ENCODE assay signal across 24 mouse cellular contexts in genomic region chr8:72336273-72336672, GRCm38 (mm10). TPM values are rescaled to one million over a fixed set of nuclear protein-coding genes. Genes with fewer than 3 reads are reported as not detected.
A peak's percentile ranks its signal among the peaks of the same experiment; 100 is the strongest.
DNase-seq lines count a peak whose midpoint lies in the region; TF ChIP-seq lines count a peak whose summit lies in the region.
"Had no signal": no experiment of that assay in that cellular context is flagged by ENCODE, and none has a peak within 500 bp of the region (broad histone marks: within the 10 kb centered on the region; RNA-seq: fewer than 3 reads in every experiment).

No protein-coding gene starts in this region.

- TF ChIP-seq POLR2A in kidney, adult 2 months (IDR thresholded peaks at IDR 0.05; ENCODE audit: low read depth, low read length), result no peak

- WGBS in kidney, adult 2 months, result 58% methylated on average over 2 of the region's 2 CpGs

- no peak overlapping the region for H3K9ac ChIP-seq in ES-E14 (ENCODE audit: insufficient read depth, low read depth, low read length, poor library complexity, severe bottlenecking)
- H3K9ac ChIP-seq: embryonic facial prominence, embryonic 15.5 days; forebrain, embryonic 12.5 days; forebrain, postnatal 0 days; heart, embryonic 12.5 days; hindbrain, embryonic 15.5 days; limb, embryonic 13.5 days; midbrain, embryonic 13.5 days; neural tube, embryonic 13.5 days had no signal

- no peak for TF ChIP-seq CTCF in kidney, adult 2 months (conservative IDR thresholded peaks at IDR 0.05; ENCODE audit: insufficient read depth, insufficient read length, low read depth, low read length)
- TF ChIP-seq CTCF in layer of hippocampus, adult 2 months (conservative IDR thresholded peaks at IDR 0.05), result no peak

- H3K4me3 ChIP-seq in kidney, adult 2 months (ENCODE audit: insufficient read depth, low read depth, low read length), result no peak overlapping the region
- H3K4me3 ChIP-seq in layer of hippocampus, adult 2 months, result no peak overlapping the region
- H3K4me3 ChIP-seq in ES-E14 (ENCODE audit: insufficient read depth in 1 of 2, low read depth in 1 of 2, low read length in 2 of 2, poor library complexity in 1 of 2, severe bottlenecking in 1 of 2), result no peak overlapping the region
- H3K4me3 ChIP-seq: embryonic facial prominence, embryonic 10.5 days; embryonic facial prominence, embryonic 15.5 days; forebrain, embryonic 12.5 days; heart, embryonic 12.5 days; hindbrain, embryonic 10.5 days; hindbrain, embryonic 15.5 days; limb, embryonic 13.5 days; midbrain, embryonic 13.5 days; neural tube, embryonic 13.5 days had no signal

- H3K4me1 ChIP-seq in kidney, adult 2 months (ENCODE audit: control insufficient read depth, insufficient read depth, low read length), result peaks cover 7% of the 10 kb centered on the region; the same call in 1 of the 2 replicates
- peaks cover 24 to 34% of the 10 kb centered on the region in 2 experiments for H3K4me1 ChIP-seq in ES-E14 (ENCODE audit: control insufficient read depth in 2 of 2, insufficient read depth in 2 of 2, low read length in 2 of 2, poor library complexity in 1 of 2)
- H3K4me1 ChIP-seq: embryonic facial prominence, embryonic 15.5 days; forebrain, embryonic 12.5 days; hindbrain, embryonic 15.5 days; limb, embryonic 13.5 days; midbrain, embryonic 13.5 days; neural tube, embryonic 13.5 days had no signal

- H3K9me3 ChIP-seq in ES-E14 (ENCODE audit: control insufficient read depth, insufficient read depth, low read depth, low read length), result no peaks in the 10 kb centered on the region
- H3K9me3 ChIP-seq: embryonic facial prominence, embryonic 10.5 days; embryonic facial prominence, embryonic 15.5 days; forebrain, embryonic 12.5 days; heart, embryonic 12.5 days; hindbrain, embryonic 10.5 days; hindbrain, embryonic 15.5 days; limb, embryonic 13.5 days; midbrain, embryonic 13.5 days; neural tube, embryonic 13.5 days had no signal

- H3K36me3 ChIP-seq in kidney, adult 2 months (ENCODE audit: control insufficient read depth, insufficient read depth, low read length), result peaks cover 1% of the 10 kb centered on the region; the same call in 1 of the 2 replicates
- peaks cover 4% of the 10 kb centered on the region; the same call in 1 of the 2 replicates for H3K36me3 ChIP-seq in ES-E14 (ENCODE audit: control insufficient read depth, insufficient read depth, low read length, poor library complexity, severe bottlenecking)

- H3K27me3 ChIP-seq in kidney, adult 2 months (replicated peaks; ENCODE audit: control insufficient read depth, insufficient read depth, low read length), result no peaks in the 10 kb centered on the region
- H3K27me3 ChIP-seq: embryonic facial prominence, embryonic 15.5 days; forebrain, embryonic 12.5 days; heart, embryonic 12.5 days; hindbrain, embryonic 15.5 days; limb, embryonic 13.5 days; midbrain, embryonic 13.5 days; neural tube, embryonic 13.5 days had no signal

- H3K27ac ChIP-seq in kidney, adult 2 months (ENCODE audit: insufficient read depth, low read depth, low read length), result peak overlapping the region; percentile 67
- peak overlapping the region; percentile 19; the same call in 1 of the 2 replicates for H3K27ac ChIP-seq in layer of hippocampus, adult 2 months
- H3K27ac ChIP-seq in ES-E14 (ENCODE audit: insufficient read depth, low read depth, low read length, poor library complexity, severe bottlenecking), result peak overlapping the region; percentile 31; the same call in 1 of the 2 replicates
- H3K27ac ChIP-seq: embryonic facial prominence, embryonic 10.5 days; embryonic facial prominence, embryonic 15.5 days; forebrain, embryonic 12.5 days; hindbrain, embryonic 10.5 days; hindbrain, embryonic 15.5 days; limb, embryonic 13.5 days; macrophage; midbrain, embryonic 13.5 days; neural tube, embryonic 13.5 days had no signal

- in situ Hi-C loops in ES-E14 (cut with MboI; ENCODE audit: low sequenced_read_pairs in 2 of 2, unreplicated experiment in 2 of 2), result no loop called here

- peak; percentile 76 for DNase-seq in kidney, adult 2 months
- DNase-seq in kidney, adult 11 months, result no peak
- DNase-seq in layer of hippocampus, adult 2 months (ENCODE audit: low spot score in 2 of 2), result no peak
- DNase-seq in layer of hippocampus, adult 11-12 months (ENCODE audit: low spot score), result no peak
- no peak for DNase-seq in ES-E14 (ENCODE audit: low read depth, low spot score)
- DNase-seq in lung, postnatal 25 days (ENCODE audit: low spot score), result peak; percentile 72
- no peak for DNase-seq in thymus, postnatal 14 days
- DNase-seq: adrenal gland, adult 8-10 months; cerebellum, adult 8-10 months; cerebellum, postnatal 25 days; forebrain, postnatal 0 days; gastrocnemius, postnatal 14 days; thymus, adult 2 months; thymus, postnatal 4 days had no signal

TF ChIP-seq in ES-E14, 5 proteins besides CTCF, POLR2A, EP300 and RAD21:
- TF ChIP-seq ZC3H11A (IDR thresholded peaks at IDR 0.05; ENCODE audit: borderline replicate concordance, low read depth, low read length) (no peak), CHD2 (IDR thresholded peaks at IDR 0.05; ENCODE audit: low read depth, low read length) (no peak), HCFC1 (IDR thresholded peaks at IDR 0.05; ENCODE audit: borderline replicate concordance, insufficient read depth, low read length) (no peak), ZNF384 (IDR thresholded peaks at IDR 0.05; ENCODE audit: low read depth, low read length) (no peak), MAFK (IDR thresholded peaks at IDR 0.05; ENCODE audit: insufficient read depth, low read depth, low read length) (no peak)

RNA-seq across cellular contexts. Expression of gene Klf2, which starts 17.4 kb away (rescaled TPM):
- 20.9 and 22.2 TPM in 2 replicates for polyA plus RNA-seq in kidney, adult 2 months (2012; rRNA removed)
- 10 to 100 TPM in 1 of 2 experiments, 1 to 10 TPM in 1; 9.1 to 17.4 TPM for total RNA-seq in layer of hippocampus, adult 2 months (2021)
- 55.0 and 58.5 TPM in 2 replicates for total RNA-seq in ES-E14 (2012; rRNA removed)

RNA-seq across cellular contexts. Expression of gene Gm10282, which starts 31.2 kb away (rescaled TPM):
- polyA plus RNA-seq in kidney, adult 2 months (2012; rRNA removed), result 1.8 and 2.8 TPM in 2 replicates
- 1 to 10 TPM; 6.7 to 7.9 TPM for total RNA-seq in layer of hippocampus, adult 2 months (2021)
- 13.0 and 21.2 TPM in 2 replicates for total RNA-seq in ES-E14 (2012; rRNA removed)

Comparison
In these comparisons a context has a peak if more than half of its experiments do, and no peak if none do; other contexts are left out.
1. DNase-seq: peak in kidney, adult 2 months (single experiment) and lung, postnatal 25 days (single experiment); none in kidney, adult 11 months (single experiment), layer of hippocampus, adult 2 months (0 of 2), layer of hippocampus, adult 11-12 months (single experiment), ES-E14 (single experiment) and thymus, postnatal 14 days (single experiment).
2. Peak in every context shown above with its lines, with median percentiles within 50 percentile points of each other: H3K27ac ChIP-seq.